Mouse (Mus musculus) bone marrow, adult 2 months (tissue): ENCODE results near the gene Iqck.

Source experiments
- CTCF ChIP-seq: fragments of 200-500 bp; IDR thresholded peaks from 2 replicates; pipeline ENCODE4 v1.5.1; 2011; ENCODE audit warnings: low read length, control low read depth; ENCODE audit not compliant: control insufficient read depth, insufficient read depth
- POLR2A ChIP-seq: fragments of 200-500 bp; IDR thresholded peaks from 2 replicates; pipeline ENCODE4 v1.6.1; 2011; ENCODE audit warnings: low read depth, mild to moderate bottlenecking, control low read depth, low read length, borderline replicate concordance; ENCODE audit not compliant: control insufficient read depth

DNA sequence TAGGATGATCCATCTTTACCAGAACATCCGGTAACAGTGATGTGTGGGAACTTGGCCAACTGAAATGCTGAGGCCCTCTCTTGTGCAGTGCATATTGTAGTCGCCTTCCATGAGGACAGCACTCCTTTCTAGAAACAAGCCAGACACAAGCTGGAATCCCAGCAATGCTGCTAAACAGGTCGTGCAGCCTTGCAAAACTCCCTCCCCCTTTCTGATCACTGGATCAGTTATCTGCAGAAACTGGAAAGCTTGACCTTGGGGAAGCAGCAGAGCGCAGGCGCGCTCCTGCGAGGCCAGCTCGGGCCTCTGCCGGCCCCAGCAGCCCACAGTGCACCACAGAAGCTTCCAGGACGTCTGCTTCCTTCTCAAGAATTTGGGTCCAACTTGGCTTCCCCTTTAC, 6.8 kb upstream of the Iqck start:
- TF ChIP-seq POLR2A (no peak), CTCF (no peak)
